Mouse (Mus musculus): Measurements from ENCODE around the gene Fhit.
"Not testable (repeated sequence)": the region's sequence is repeated elsewhere in the genome, so short reads cannot be mapped to it uniquely, and the experiment has no call there.

Gene Fhit

GRCm38 (mm10) chr14:10933667-10934066, 228.2 kb downstream of the Fhit start:
- no peak for DNase-seq (ENCODE audit: low spot score in 2 of 2)

GRCm38 (mm10) chr14:10917893-10918803, 243.7 kb downstream of the Fhit start:
- DNase-seq (ENCODE audit: low spot score in 2 of 2): no peak

- DNase-seq (ENCODE audit: low spot score in 2 of 2): no peak
Measured at GRCm38 (mm10) chr14:10908011-10908410, 253.8 kb downstream of the Fhit start.

GRCm38 (mm10) chr14:10882759-10883158, 279.1 kb downstream of the Fhit start:
- DNase-seq (ENCODE audit: low spot score in 2 of 2): no peak

GRCm38 (mm10) chr14:10880749-10881148, 281.1 kb downstream of the Fhit start:
- no peak for DNase-seq (ENCODE audit: low spot score in 2 of 2)

- no peak for DNase-seq (ENCODE audit: low spot score in 2 of 2)
Measured at GRCm38 (mm10) chr14:10874595-10875372, 287.1 kb downstream of the Fhit start.

GRCm38 (mm10) chr14:10857606-10858005, 304.2 kb downstream of the Fhit start:
- no peak for DNase-seq (ENCODE audit: low spot score in 2 of 2)

GRCm38 (mm10) chr14:10851936-10852335, 309.9 kb downstream of the Fhit start:
- DNase-seq (ENCODE audit: low spot score in 2 of 2): no peak

- DNase-seq (ENCODE audit: low spot score in 2 of 2): no peak
Measured at GRCm38 (mm10) chr14:10836001-10836400, 325.8 kb downstream of the Fhit start.

GRCm38 (mm10) chr14:10824819-10825218, 337.0 kb downstream of the Fhit start:
- no peak for DNase-seq (ENCODE audit: low spot score in 2 of 2)

- DNase-seq (ENCODE audit: low spot score in 2 of 2): no peak
Measured at GRCm38 (mm10) chr14:10813551-10813950, 348.3 kb downstream of the Fhit start.

GRCm38 (mm10) chr14:10798489-10799180, 363.2 kb downstream of the Fhit start:
- no peak for DNase-seq (ENCODE audit: low spot score in 2 of 2)

- no peak for DNase-seq (ENCODE audit: low spot score in 2 of 2)
Measured at GRCm38 (mm10) chr14:10797595-10797994, 364.2 kb downstream of the Fhit start.

- no peak for DNase-seq (ENCODE audit: low spot score in 2 of 2)
Measured at GRCm38 (mm10) chr14:10795498-10796075, 366.2 kb downstream of the Fhit start.

- no peak for DNase-seq (ENCODE audit: low spot score in 2 of 2)
Measured at GRCm38 (mm10) chr14:10783929-10784328, 377.9 kb downstream of the Fhit start.

GRCm38 (mm10) chr14:10778721-10779120, 383.1 kb downstream of the Fhit start:
- DNase-seq (ENCODE audit: low spot score in 2 of 2): no peak

- not testable (repeated sequence) for DNase-seq (ENCODE audit: low spot score in 2 of 2)
Measured at GRCm38 (mm10) chr14:10754883-10755282, 407.0 kb downstream of the Fhit start.

- no peak for DNase-seq (ENCODE audit: low spot score in 2 of 2)
Measured at GRCm38 (mm10) chr14:10738076-10738475, 423.8 kb downstream of the Fhit start.

GRCm38 (mm10) chr14:10722525-10722924, 439.3 kb downstream of the Fhit start:
- DNase-seq (ENCODE audit: low spot score in 2 of 2): no peak

GRCm38 (mm10) chr14:10712916-10713315, 448.9 kb downstream of the Fhit start:
- no peak for DNase-seq (ENCODE audit: low spot score in 2 of 2)

GRCm38 (mm10) chr14:10712522-10712881, 449.3 kb downstream of the Fhit start:
- DNase-seq (ENCODE audit: low spot score in 2 of 2): no peak

Measured in urinary bladder, adult 18-20 months (tissue).